Mouse (Mus musculus) hindbrain, embryonic 11.5 days (tissue): ENCODE results near the gene BC024978. TPM values are rescaled to one million over a fixed set of nuclear protein-coding genes. Genes with fewer than 3 reads are reported as not detected.
A peak's percentile ranks its signal among the peaks of the same experiment; 100 is the strongest.
"Not testable (repeated sequence)": the region's sequence is repeated elsewhere in the genome, so short reads cannot be mapped to it uniquely, and the experiment has no call there.

Source experiments
- ATAC-seq: fragments of 200-750 bp; cut with Nextera tagmentation; 2 replicates; pipeline ENCODE4 v1.8.0; 2017; ENCODE audit warnings: mild to moderate bottlenecking, moderate TSS enrichment, moderate library complexity; ENCODE audit not compliant: low FRiP score
- DNase-seq: peaks from one replicate; pipeline ENCODE4 v3.0.0-alpha.2; 2015; ENCODE audit warnings: low spot score
- H3K27ac ChIP-seq: fragments of 300-500 bp; sonication (generic); 2 replicates; pipeline ENCODE4 v1.5.1; 2014; ENCODE audit warnings: mild to moderate bottlenecking, low read depth, low read length
- H3K27me3 ChIP-seq: fragments of 300-500 bp; sonication (generic); 2 replicates; pipeline ENCODE4 v1.6.1; 2014; ENCODE audit warnings: mild to moderate bottlenecking, low read length, moderate library complexity, mixed read lengths; ENCODE audit not compliant: control insufficient read depth, insufficient read depth
- H3K36me3 ChIP-seq: fragments of 300-500 bp; sonication (generic); 2 replicates; pipeline ENCODE4 v1.6.1; 2014; ENCODE audit warnings: mild to moderate bottlenecking, low read length, moderate library complexity, mixed read lengths; ENCODE audit not compliant: control insufficient read depth, insufficient read depth
- H3K4me1 ChIP-seq: fragments of 300-500 bp; sonication (generic); replicated peaks from 2 replicates; pipeline ENCODE4 v1.6.1; 2014; ENCODE audit warnings: low read length, mixed read lengths; ENCODE audit not compliant: control insufficient read depth, insufficient read depth
- H3K4me2 ChIP-seq: fragments of 300-500 bp; sonication (generic); replicated peaks from 2 replicates; pipeline ENCODE4 v1.6.1; 2014; ENCODE audit warnings: mild to moderate bottlenecking, low read depth, low read length
- H3K4me3 ChIP-seq: fragments of 300-500 bp; sonication (generic); 2 replicates; pipeline ENCODE4 v1.5.1; 2014; ENCODE audit warnings: low read depth, low read length
- H3K9ac ChIP-seq: fragments of 300-500 bp; sonication (generic); 2 replicates; pipeline ENCODE4 v1.6.1; 2014; ENCODE audit warnings: low read depth, low read length
- H3K9me3 ChIP-seq: fragments of 300-500 bp; sonication (generic); 2 replicates; pipeline ENCODE4 v1.6.1; 2016; ENCODE audit warnings: low read length; ENCODE audit not compliant: control insufficient read depth
- WGBS: fragments of 180-500 bp; shearing (Covaris S2); extraction: QIAGEN DNeasy Blood & Tissue Kit; methylation state at CpG from one replicate; pipeline ENCODE4 v1.1.7; 2014; 5-methylcytosine and 5-hydroxymethylcytosine counted together
- polyA plus RNA-seq: library from polyadenylated mRNA; unstranded; fragments of >200 nt; fragmentation: Nextera tagmentation; extraction: Ambion mirVana; gene quantifications from 2 replicates; pipeline ENCODE4 v1.2.1, GENCODE M21; 2014

BC024978 gene
- polyA plus RNA-seq, 1 experiment from 2014 or later: 4.1 TPM

- H3K9ac ChIP-seq: peak within 1 kb of the TSS; percentile 59
- DNase-seq (peak; percentile 96), ATAC-seq (peak; percentile 92)
- H3K4me1 ChIP-seq: peaks cover 6% of the 10 kb centered on the region; the same call in 1 of the 2 replicates
- H3K9me3 ChIP-seq: no peaks in the 10 kb centered on the region
- H3K36me3 ChIP-seq: no peaks in the 10 kb centered on the region
- H3K4me2 ChIP-seq: peak within 1 kb of the TSS; percentile 72
- H3K27me3 ChIP-seq: no peaks in the 10 kb centered on the region
- H3K4me3 ChIP-seq: peak within 1 kb of the TSS; percentile 52
- WGBS: 0% methylated on average over 25 of the region's 25 CpGs
- H3K27ac ChIP-seq: peak within 1 kb of the TSS; percentile 75
These were observed 37.2 kb downstream of the BC024978 start, which contains the start of gene Coq8b for GRCm38 (mm10) chr7:27232781-27233281. Gene Coq8b (plus strand): TSS chr7:27233023.

- Histone ChIP-seq H3K9ac (peak overlapping the region; percentile 59), H3K4me1 (peaks cover 6% of the 10 kb centered on the region; the same call in 1 of the 2 replicates), H3K27ac (peak overlapping the region; percentile 67), H3K9me3 (no peaks in the 10 kb centered on the region), H3K4me2 (peak overlapping the region; percentile 72), H3K36me3 (no peaks in the 10 kb centered on the region), H3K27me3 (no peaks in the 10 kb centered on the region), H3K4me3 (peak overlapping the region; percentile 52)
- DNase-seq (no peak), ATAC-seq (peak; percentile 55)
- 1% methylated on average over 6 of the region's 6 CpGs for WGBS
These were observed 37.7 kb downstream of the BC024978 start for GRCm38 (mm10) chr7:27233300-27233699.

- Histone ChIP-seq H3K36me3 (no peaks in the 10 kb centered on the region), H3K27me3 (no peaks in the 10 kb centered on the region), H3K4me3 (no peak overlapping the region), H3K27ac (no peak overlapping the region), H3K4me2 (no peak overlapping the region), H3K4me1 (peaks cover 3% of the 10 kb centered on the region; the same call in 1 of the 2 replicates), H3K9me3 (no peaks in the 10 kb centered on the region), H3K9ac (no peak overlapping the region)
- 85% methylated on average over 2 of the region's 2 CpGs for WGBS
- DNase-seq: no peak
- no peak for ATAC-seq
These were observed 40.1 kb downstream of the BC024978 start for GRCm38 (mm10) chr7:27235726-27236125.

- Histone ChIP-seq H3K9ac (no peak overlapping the region), H3K36me3 (no peaks in the 10 kb centered on the region), H3K27me3 (no peaks in the 10 kb centered on the region), H3K4me3 (no peak overlapping the region), H3K9me3 (no peaks in the 10 kb centered on the region), H3K4me1 (peaks cover 3% of the 10 kb centered on the region; the same call in 1 of the 2 replicates), H3K27ac (no peak overlapping the region), H3K4me2 (no peak overlapping the region)
- 84% methylated on average over 2 of the region's 2 CpGs for WGBS
- ATAC-seq (no peak), DNase-seq (no peak)
These were observed 41.9 kb downstream of the BC024978 start for GRCm38 (mm10) chr7:27237527-27237926.

GRCm38 (mm10) chr7:27238568-27238967, 43.0 kb downstream of the BC024978 start:
- DNase-seq: no peak
- H3K4me3 ChIP-seq: no peak overlapping the region
- H3K27ac ChIP-seq: no peak overlapping the region
- H3K4me2 ChIP-seq: no peak overlapping the region
- peaks cover 3% of the 10 kb centered on the region; the same call in 1 of the 2 replicates for H3K36me3 ChIP-seq
- ATAC-seq: no peak
- 88% methylated on average over 5 of the region's 5 CpGs for WGBS
- H3K27me3 ChIP-seq: no peaks in the 10 kb centered on the region
- no peak overlapping the region for H3K9ac ChIP-seq
- peaks cover under 1% of the 10 kb centered on the region; the same call in 1 of the 2 replicates for H3K4me1 ChIP-seq
- H3K9me3 ChIP-seq: no peaks in the 10 kb centered on the region

- Histone ChIP-seq H3K9ac (no peak overlapping the region), H3K9me3 (no peaks in the 10 kb centered on the region), H3K4me1 (no peaks in the 10 kb centered on the region), H3K36me3 (peaks cover 4% of the 10 kb centered on the region; the same call in 1 of the 2 replicates), H3K4me3 (no peak overlapping the region), H3K4me2 (no peak overlapping the region), H3K27me3 (no peaks in the 10 kb centered on the region), H3K27ac (no peak overlapping the region)
- no peak for ATAC-seq
- 65% methylated on average over 8 of the region's 8 CpGs for WGBS
- no peak for DNase-seq
These were observed 47.6 kb downstream of the BC024978 start for GRCm38 (mm10) chr7:27243211-27243610.

- not testable (repeated sequence) for H3K36me3 ChIP-seq, H3K27ac ChIP-seq, H3K4me2 ChIP-seq, H3K4me1 ChIP-seq, H3K4me3 ChIP-seq, H3K9ac ChIP-seq, ATAC-seq, H3K9me3 ChIP-seq, H3K27me3 ChIP-seq
- DNase-seq: peak; percentile 45
- 89% methylated on average over 2 of the region's 2 CpGs for WGBS
These were observed 48.5 kb downstream of the BC024978 start for GRCm38 (mm10) chr7:27244088-27244487.

- DNase-seq: peak; percentile 43
- Histone ChIP-seq H3K27me3 (no peaks in the 10 kb centered on the region), H3K9ac (no peak overlapping the region), H3K4me2 (no peak overlapping the region), H3K4me1 (no peaks in the 10 kb centered on the region), H3K4me3 (no peak overlapping the region), H3K9me3 (no peaks in the 10 kb centered on the region), H3K27ac (no peak overlapping the region), H3K36me3 (no peaks in the 10 kb centered on the region)
- ATAC-seq: no peak
- WGBS: 90% methylated on average over 2 of the region's 2 CpGs
These were observed 53.6 kb downstream of the BC024978 start for GRCm38 (mm10) chr7:27249146-27249545.

- 89% methylated on average over 5 of the region's 5 CpGs for WGBS
These were observed 54.3 kb downstream of the BC024978 start for GRCm38 (mm10) chr7:27249928-27250327.

More at GRCm38 (mm10) chr7:27249928-27250327, 54.3 kb downstream of the BC024978 start:
- Histone ChIP-seq H3K9me3 (no peaks in the 10 kb centered on the region), H3K9ac (no peak overlapping the region), H3K4me2 (no peak overlapping the region), H3K27ac (no peak overlapping the region), H3K4me1 (no peaks in the 10 kb centered on the region), H3K36me3 (no peaks in the 10 kb centered on the region), H3K4me3 (no peak overlapping the region), H3K27me3 (no peaks in the 10 kb centered on the region)
- no peak for DNase-seq
- no peak for ATAC-seq
